10 mouse cellular contexts compared by ENCODE assay signal in genomic region chr5:112288193-112289141, GRCm38 (mm10). TPM values are rescaled to one million over a fixed set of nuclear protein-coding genes. Genes with fewer than 3 reads are reported as not detected.
A peak's percentile ranks its signal among the peaks of the same experiment; 100 is the strongest.
DNase-seq lines count a peak whose midpoint lies in the region; ATAC-seq and TF ChIP-seq lines count a peak whose summit lies in the region.
"Had no signal": no experiment of that assay in that cellular context is flagged by ENCODE, and none has a peak within 500 bp of the region (broad histone marks: within the 10 kb centered on the region; RNA-seq: fewer than 3 reads in every experiment).

No protein-coding gene starts in this region.

- peaks cover 52% of the 10 kb centered on the region for H3K4me1 ChIP-seq in kidney, embryonic 16.5 days (ENCODE audit: insufficient read depth, low read length)
- H3K4me1 ChIP-seq in bone marrow, adult 2 months (ENCODE audit: control insufficient read depth, insufficient read depth, low read length), result peaks cover 32% of the 10 kb centered on the region
- H3K4me1 ChIP-seq in heart, embryonic 15.5 days (replicated peaks), result peaks cover 70% of the 10 kb centered on the region
- peaks cover 25% of the 10 kb centered on the region for H3K4me1 ChIP-seq in lung, embryonic 16.5 days (replicated peaks; ENCODE audit: control insufficient read depth, insufficient read depth, low read length)
- no peaks in the 10 kb centered on the region for H3K4me1 ChIP-seq in midbrain, postnatal 0 days (ENCODE audit: insufficient read depth, low read length)

- peak overlapping the region; percentile 16; the same call in 1 of the 2 replicates for H3K4me2 ChIP-seq in kidney, embryonic 16.5 days (replicated peaks; ENCODE audit: low read depth, low read length)
- peak overlapping the region; percentile 49 for H3K4me2 ChIP-seq in heart, embryonic 15.5 days
- H3K4me2 ChIP-seq in lung, embryonic 16.5 days (ENCODE audit: low read depth, low read length), result peak overlapping the region; percentile 38
- H3K4me2 ChIP-seq in midbrain, postnatal 0 days (ENCODE audit: low read depth, low read length, poor library complexity, severe bottlenecking), result no peak overlapping the region
- H3K4me2 ChIP-seq: midbrain, embryonic 11.5 days had no signal

- no peaks in the 10 kb centered on the region for H3K27me3 ChIP-seq in kidney, embryonic 16.5 days (ENCODE audit: insufficient read depth, low read length)
- H3K27me3 ChIP-seq in heart, embryonic 15.5 days, result no peaks in the 10 kb centered on the region
- H3K27me3 ChIP-seq in lung, embryonic 16.5 days (ENCODE audit: control insufficient read depth, insufficient read depth, low read depth, low read length), result no peaks in the 10 kb centered on the region
- H3K27me3 ChIP-seq in midbrain, postnatal 0 days (ENCODE audit: insufficient read depth, low read length), result no peaks in the 10 kb centered on the region

- H3K27ac ChIP-seq in kidney, embryonic 16.5 days (ENCODE audit: low read length), result peak overlapping the region; percentile 30; the same call in 1 of the 2 replicates
- peak overlapping the region; percentile 62 for H3K27ac ChIP-seq in bone marrow, adult 2 months (ENCODE audit: control insufficient read depth, insufficient read depth, low read depth, low read length, poor library complexity)
- H3K27ac ChIP-seq in heart, embryonic 15.5 days, result peak overlapping the region; percentile 16; the same call in 1 of the 2 replicates
- 0 out of 2 replicates have a peak overlapping the region, but pooled peaks have one; percentile 64 for H3K27ac ChIP-seq in lung, embryonic 16.5 days (ENCODE audit: low read length)
- no peak overlapping the region for H3K27ac ChIP-seq in midbrain, postnatal 0 days (ENCODE audit: low read depth, low read length)

- H3K36me3 ChIP-seq in kidney, embryonic 16.5 days (ENCODE audit: insufficient read depth, low read length), result no peaks in the 10 kb centered on the region
- no peaks in the 10 kb centered on the region for H3K36me3 ChIP-seq in heart, embryonic 15.5 days
- H3K36me3 ChIP-seq in lung, embryonic 16.5 days (ENCODE audit: control insufficient read depth, insufficient read depth, low read length), result no peaks in the 10 kb centered on the region
- no peaks in the 10 kb centered on the region for H3K36me3 ChIP-seq in midbrain, postnatal 0 days (ENCODE audit: insufficient read depth, low read length)

- no peak for ATAC-seq in kidney, embryonic 16.5 days (ENCODE audit: low FRiP score, low TSS enrichment)
- no peak for ATAC-seq in heart, embryonic 15.5 days (replicated peaks; ENCODE audit: insufficient number of reproducible peaks, insufficient read depth, low FRiP score, low read depth)
- 0 out of 2 replicates have a peak, but pooled peaks have one; percentile 24 for ATAC-seq in lung, embryonic 16.5 days (ENCODE audit: low read depth)
- no peak for ATAC-seq in midbrain, postnatal 0 days (ENCODE audit: low FRiP score)

- H3K9me3 ChIP-seq in kidney, embryonic 16.5 days (ENCODE audit: low read length), result no peaks in the 10 kb centered on the region
- H3K9me3 ChIP-seq in heart, embryonic 15.5 days (replicated peaks), result no peaks in the 10 kb centered on the region
- no peaks in the 10 kb centered on the region for H3K9me3 ChIP-seq in lung, embryonic 16.5 days (ENCODE audit: control insufficient read depth, low read length)
- no peaks in the 10 kb centered on the region for H3K9me3 ChIP-seq in midbrain, postnatal 0 days (ENCODE audit: low read length)

- 70% methylated on average over 9 of the region's 9 CpGs for WGBS in kidney, embryonic 16.5 days
- WGBS in bone marrow, adult 2 months, result 71% methylated on average over 9 of the region's 9 CpGs
- WGBS in heart, embryonic 15.5 days, result 71% methylated on average over 9 of the region's 9 CpGs
- WGBS in lung, embryonic 16.5 days, result 72% methylated on average over 9 of the region's 9 CpGs
- 78% methylated on average over 9 of the region's 9 CpGs for WGBS in midbrain, postnatal 0 days

- peak overlapping the region; percentile 22 for H3K4me3 ChIP-seq in kidney, embryonic 16.5 days (ENCODE audit: low read length)
- no peak overlapping the region for H3K4me3 ChIP-seq in bone marrow, adult 2 months (replicated peaks; ENCODE audit: control insufficient read depth, low read depth, low read length)
- peak overlapping the region; percentile 28 for H3K4me3 ChIP-seq in heart, embryonic 15.5 days
- H3K4me3 ChIP-seq in lung, embryonic 16.5 days (ENCODE audit: low read length), result peak overlapping the region; percentile 17
- H3K4me3 ChIP-seq in midbrain, postnatal 0 days (ENCODE audit: low read depth, low read length), result no peak overlapping the region

- TF ChIP-seq POLR2A in bone marrow, adult 2 months (IDR thresholded peaks at IDR 0.05; ENCODE audit: borderline replicate concordance, control insufficient read depth, low read depth, low read length), result no peak

- H3K9ac ChIP-seq in kidney, embryonic 16.5 days (replicated peaks; ENCODE audit: low read length), result 0 out of 2 replicates have a peak overlapping the region, but pooled peaks have one; percentile 10
- H3K9ac ChIP-seq in heart, embryonic 15.5 days, result no peak overlapping the region
- peak overlapping the region; percentile 42; the same call in 1 of the 2 replicates for H3K9ac ChIP-seq in lung, embryonic 16.5 days (ENCODE audit: low read length)
- no peak overlapping the region for H3K9ac ChIP-seq in midbrain, postnatal 0 days (replicated peaks; ENCODE audit: low read length, poor library complexity, severe bottlenecking)

- TF ChIP-seq CTCF in bone marrow, adult 2 months (IDR thresholded peaks at IDR 0.05; ENCODE audit: control insufficient read depth, insufficient read depth, low read length), result no peak
- TF ChIP-seq CTCF in midbrain, postnatal 0 days (IDR thresholded peaks at IDR 0.05), result no peak

- DNase-seq in kidney, adult 11 months, result no peak
- no peak for DNase-seq in MN1 (ENCODE audit: low spot score)
- DNase-seq in midbrain, postnatal 0 days (ENCODE audit: low spot score), result no peak
- no peak for DNase-seq in urinary bladder, adult 2 months (ENCODE audit: low spot score)

RNA-seq across cellular contexts. Expression of gene Tpst2, which starts 12.0 kb away (rescaled TPM):
- 65.8 and 68.7 TPM in 2 replicates for polyA plus RNA-seq in kidney, embryonic 16.5 days (2015; fragmentation: Nextera tagmentation; extraction: Ambion mirVana)
- polyA plus RNA-seq in bone marrow, adult 2 months (2011; ENCODE audit: insufficient read depth, insufficient read length, low replicate concordance, missing spikeins), result 27.4 and 43.3 TPM in 2 replicates
- 38.5 and 47.8 TPM in 2 replicates for polyA plus RNA-seq in heart, embryonic 15.5 days (2015; fragmentation: Nextera tagmentation; extraction: Ambion mirVana)
- polyA plus RNA-seq in lung, embryonic 16.5 days (2015; fragmentation: Nextera tagmentation; extraction: Ambion mirVana), result 66.8 and 67.9 TPM in 2 replicates
- total RNA-seq in midbrain, postnatal 0 days (2014; rRNA removed), result 37.3 and 41.1 TPM in 2 replicates
- 37.1 and 37.8 TPM in 2 replicates for polyA plus RNA-seq in midbrain, postnatal 0 days (2015; fragmentation: Nextera tagmentation; extraction: Ambion mirVana)
- 20.7 and 29.1 TPM in 2 replicates for polyA plus RNA-seq in urinary bladder, adult 2 months (2012; rRNA removed)

RNA-seq across cellular contexts. Expression of gene Crybb1, which starts 32.9 kb away (rescaled TPM):
- polyA plus RNA-seq in kidney, embryonic 16.5 days (2015; fragmentation: Nextera tagmentation; extraction: Ambion mirVana), result 2.7 and 4.0 TPM in 2 replicates
- polyA plus RNA-seq in bone marrow, adult 2 months (2011; ENCODE audit: insufficient read depth, insufficient read length, low replicate concordance, missing spikeins), result not detected in 2 replicates
- 1.6 and 2.1 TPM in 2 replicates for polyA plus RNA-seq in heart, embryonic 15.5 days (2015; fragmentation: Nextera tagmentation; extraction: Ambion mirVana)
- 3.1 and 3.5 TPM in 2 replicates for polyA plus RNA-seq in lung, embryonic 16.5 days (2015; fragmentation: Nextera tagmentation; extraction: Ambion mirVana)
- 7.2 and 11.5 TPM in 2 replicates for total RNA-seq in midbrain, postnatal 0 days (2014; rRNA removed)
- 13.1 and 13.2 TPM in 2 replicates for polyA plus RNA-seq in midbrain, postnatal 0 days (2015; fragmentation: Nextera tagmentation; extraction: Ambion mirVana)
- not detected in 2 replicates for polyA plus RNA-seq in urinary bladder, adult 2 months (2012; rRNA removed)
- total RNA-seq: common myeloid progenitor, adult 5-6 weeks had no signal

RNA-seq across cellular contexts. Expression of gene Cryba4, which starts 36.1 kb away (rescaled TPM):
- 0.58 and 0.81 TPM in 2 replicates for polyA plus RNA-seq in kidney, embryonic 16.5 days (2015; fragmentation: Nextera tagmentation; extraction: Ambion mirVana)
- 3.4 TPM in 1 of 2 replicates, not detected in the other for polyA plus RNA-seq in bone marrow, adult 2 months (2011; ENCODE audit: insufficient read depth, insufficient read length, low replicate concordance, missing spikeins)
- polyA plus RNA-seq in heart, embryonic 15.5 days (2015; fragmentation: Nextera tagmentation; extraction: Ambion mirVana), result 1.2 and 1.4 TPM in 2 replicates
- 0.84 and 1.0 TPM in 2 replicates for polyA plus RNA-seq in lung, embryonic 16.5 days (2015; fragmentation: Nextera tagmentation; extraction: Ambion mirVana)
- 1.6 and 2.4 TPM in 2 replicates for total RNA-seq in midbrain, postnatal 0 days (2014; rRNA removed)
- polyA plus RNA-seq in midbrain, postnatal 0 days (2015; fragmentation: Nextera tagmentation; extraction: Ambion mirVana), result 2.5 and 2.9 TPM in 2 replicates
- polyA plus RNA-seq in urinary bladder, adult 2 months (2012; rRNA removed), result 0.23 TPM in 1 of 2 replicates, not detected in the other
- total RNA-seq: common myeloid progenitor, adult 5-6 weeks had no signal

RNA-seq across cellular contexts. Expression of gene Tfip11, which starts 37.7 kb away (rescaled TPM):
- 36.7 and 37.8 TPM in 2 replicates for polyA plus RNA-seq in kidney, embryonic 16.5 days (2015; fragmentation: Nextera tagmentation; extraction: Ambion mirVana)
- polyA plus RNA-seq in bone marrow, adult 2 months (2011; ENCODE audit: insufficient read depth, insufficient read length, low replicate concordance, missing spikeins), result 10.2 and 20.3 TPM in 2 replicates
- 15.2 and 19.6 TPM in 2 replicates for polyA plus RNA-seq in heart, embryonic 15.5 days (2015; fragmentation: Nextera tagmentation; extraction: Ambion mirVana)
- polyA plus RNA-seq in lung, embryonic 16.5 days (2015; fragmentation: Nextera tagmentation; extraction: Ambion mirVana), result 31.1 TPM in 2 replicates
- total RNA-seq in midbrain, postnatal 0 days (2014; rRNA removed), result 19.8 and 20.8 TPM in 2 replicates
- polyA plus RNA-seq in midbrain, postnatal 0 days (2015; fragmentation: Nextera tagmentation; extraction: Ambion mirVana), result 27.4 and 29.0 TPM in 2 replicates
- polyA plus RNA-seq in urinary bladder, adult 2 months (2012; rRNA removed), result 21.6 and 24.2 TPM in 2 replicates

RNA-seq across cellular contexts. Expression of gene Srrd, which starts 54.4 kb away (rescaled TPM):
- 44.8 and 47.0 TPM in 2 replicates for polyA plus RNA-seq in kidney, embryonic 16.5 days (2015; fragmentation: Nextera tagmentation; extraction: Ambion mirVana)
- 8.0 and 14.1 TPM in 2 replicates for polyA plus RNA-seq in bone marrow, adult 2 months (2011; ENCODE audit: insufficient read depth, insufficient read length, low replicate concordance, missing spikeins)
- 20.7 and 28.8 TPM in 2 replicates for polyA plus RNA-seq in heart, embryonic 15.5 days (2015; fragmentation: Nextera tagmentation; extraction: Ambion mirVana)
- polyA plus RNA-seq in lung, embryonic 16.5 days (2015; fragmentation: Nextera tagmentation; extraction: Ambion mirVana), result 34.5 and 36.8 TPM in 2 replicates
- 60.5 and 69.6 TPM in 2 replicates for total RNA-seq in midbrain, postnatal 0 days (2014; rRNA removed)
- 49.0 and 59.3 TPM in 2 replicates for polyA plus RNA-seq in midbrain, postnatal 0 days (2015; fragmentation: Nextera tagmentation; extraction: Ambion mirVana)
- polyA plus RNA-seq in urinary bladder, adult 2 months (2012; rRNA removed), result 26.3 and 28.7 TPM in 2 replicates

Comparison
In these comparisons a context has a peak if more than half of its experiments do, and no peak if none do; other contexts are left out.
1. H3K4me3 ChIP-seq: peak in kidney, embryonic 16.5 days (single experiment), heart, embryonic 15.5 days (single experiment) and lung, embryonic 16.5 days (single experiment); none in bone marrow, adult 2 months (single experiment) and midbrain, postnatal 0 days (single experiment).
2. H3K9ac ChIP-seq: peak in kidney, embryonic 16.5 days (single experiment) and lung, embryonic 16.5 days (single experiment); none in heart, embryonic 15.5 days (single experiment) and midbrain, postnatal 0 days (single experiment).